Mouse (Mus musculus): ENCODE measurements around the gene 2410015M20Rik.

DNA sequence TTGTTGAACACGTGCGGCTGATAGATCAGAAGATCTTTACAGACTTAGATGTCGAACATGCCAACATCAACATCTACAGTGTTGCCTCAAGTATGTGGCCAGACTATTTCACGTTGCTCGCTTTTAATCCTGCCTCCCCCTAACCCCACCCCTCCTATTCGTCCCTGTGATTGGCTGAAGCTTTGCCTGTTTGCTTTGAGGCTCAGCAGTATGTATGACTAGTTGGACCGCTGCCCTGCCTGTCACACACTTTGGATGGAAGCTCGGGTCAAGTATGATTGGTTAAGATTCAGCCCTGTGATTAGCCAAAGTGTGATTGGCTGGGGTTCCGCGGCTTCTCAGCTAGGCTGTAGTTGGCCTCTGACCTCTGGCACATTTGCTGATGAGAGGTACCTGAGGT is 42.2 kb upstream of the 2410015M20Rik start:
- no peak for TF ChIP-seq CTCF (IDR thresholded peaks at IDR 0.05; ENCODE audit: control insufficient read depth, insufficient read depth, insufficient read length)
- no peak for TF ChIP-seq FOSL1 (IDR thresholded peaks at IDR 0.05; ENCODE audit: insufficient read depth, low read length, poor library complexity, severe bottlenecking)
- TF ChIP-seq MYOG (IDR thresholded peaks at IDR 0.05; ENCODE audit: control insufficient read depth, extremely low read depth, insufficient read length), result no peak
